Mouse (Mus musculus): ENCODE results near the gene 2610002M06Rik. TPM values are rescaled to one million over a fixed set of nuclear protein-coding genes. Genes with fewer than 3 reads are reported as not detected.

2610002M06Rik gene
- 2.5 and 4.6 TPM in 2 replicates for polyA plus RNA-seq (2012; rRNA removed; ENCODE audit: low replicate concordance)

GRCm38 (mm10) chrX:107816218-107816554, at the start of gene 2610002M06Rik:
2610002M06Rik (minus strand) TSS chrX:107816334.

DNA sequence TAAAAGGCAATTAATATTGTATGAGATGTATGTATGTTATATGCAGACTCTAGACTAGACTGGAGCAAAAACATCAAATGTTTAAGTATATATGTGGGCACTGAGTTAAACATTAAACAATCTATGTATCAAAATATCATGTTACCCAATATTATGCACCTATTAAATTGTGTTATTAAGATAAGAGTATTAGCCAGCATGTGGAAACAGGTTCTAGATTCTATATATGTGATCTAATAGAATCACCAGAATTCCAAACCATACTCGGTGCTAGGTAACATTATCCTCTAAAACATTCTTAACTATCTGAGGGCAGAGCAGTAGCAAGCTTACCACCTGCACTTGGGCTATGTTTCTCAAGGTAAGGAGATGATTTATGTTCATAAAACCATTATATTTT, 23.8 kb downstream of the 2610002M06Rik start, which contains the start of gene Tent5d:
Gene Tent5d, plus strand, starts transcription at position 301 of the 400 bp plus-strand sequence.

Other genes starting within 250 kb of the 2610002M06Rik start
- not detected in 2 replicates for gene Tbx22, start 148.4 kb downstream of the 2610002M06Rik start, polyA plus RNA-seq (2012; rRNA removed; ENCODE audit: low replicate concordance)
- gene Tent5d, start 23.7 kb downstream of the 2610002M06Rik start, polyA plus RNA-seq (2012; rRNA removed; ENCODE audit: low replicate concordance): not detected in 2 replicates
- not detected in 2 replicates for gene Gm732, start 132.1 kb upstream of the 2610002M06Rik start, polyA plus RNA-seq (2012; rRNA removed; ENCODE audit: low replicate concordance)